Comparison of ENCODE assay signal across 30 mouse cellular contexts in the genomic region with DNA sequence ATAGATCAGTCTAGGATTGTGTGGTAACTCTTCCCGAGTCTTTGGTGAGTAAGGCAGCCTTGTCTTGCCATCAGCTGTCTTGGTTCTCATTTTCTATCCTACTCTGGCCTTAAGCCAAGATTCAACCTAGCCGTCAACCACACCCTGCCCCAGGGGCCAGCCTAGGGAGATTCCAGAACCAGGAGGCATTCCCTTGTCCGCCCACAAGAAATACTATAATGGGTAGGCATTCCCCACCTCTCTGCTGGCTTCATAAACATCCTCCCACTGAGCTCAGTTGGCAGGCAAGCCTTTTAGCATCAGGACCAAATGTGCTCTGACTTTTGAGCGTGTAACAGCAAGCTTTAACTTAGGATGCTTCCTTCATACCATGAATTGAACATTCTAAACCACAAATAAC. TPM values are rescaled to one million over a fixed set of nuclear protein-coding genes. Genes with fewer than 3 reads are reported as not detected.
A peak's percentile ranks its signal among the peaks of the same experiment; 100 is the strongest.
DNase-seq lines count a peak whose midpoint lies in the region.
"Had no signal": no experiment of that assay in that cellular context is flagged by ENCODE, and none has a peak within 500 bp of the region (broad histone marks: within the 10 kb centered on the region; RNA-seq: fewer than 3 reads in every experiment).

No protein-coding gene starts in this region.

- peak; percentile 7 to 38 for DNase-seq in frontal cortex, adult 2 months (ENCODE audit: extremely low spot score in 1 of 2, low spot score in 1 of 2)
- DNase-seq in frontal cortex, postnatal 25 days (ENCODE audit: low spot score in 2 of 2) = no peak
- DNase-seq in 3T3-L1 (ENCODE audit: low read depth, low spot score) = peak; percentile 83
- peak; percentile 73 for DNase-seq in Muller cell, postnatal 12 days (ENCODE audit: inconsistent ontology term)
- peak; percentile 5 to 14 for DNase-seq in layer of hippocampus, adult 8-10 months (ENCODE audit: low spot score in 2 of 2)
- DNase-seq in spleen, postnatal 4 days (ENCODE audit: low spot score in 2 of 2) = no peak
- no peak for DNase-seq in gastrocnemius, postnatal 10 days
- DNase-seq in thymus, postnatal 36 days = no peak
- DNase-seq: adrenal gland, postnatal 36 days; cerebellum, adult 18-20 months; cerebellum, postnatal 25 days; embryo, embryonic 11 days; gastrocnemius, adult 2 months; heart, postnatal 14 days; liver, embryonic 13.5 days; lung, embryonic 14.5 days; lung, postnatal 4 days; thymus, adult 2 months had no signal

RNA-seq across cellular contexts. Expression of gene F2rl1, which starts 10.3 kb away (rescaled TPM):
- 0.38 and 0.46 TPM in 2 replicates for polyA plus RNA-seq in frontal cortex, adult 2 months (2012; rRNA removed)
- total RNA-seq in layer of hippocampus, adult 8-10 months (2022) = under 1 TPM in 3 of 4 experiments, not detected in 1; 0.26 to 0.32 (median 0.29) TPM
- under 1 TPM; 0.45 TPM for total RNA-seq in gastrocnemius, postnatal 10 days (2021)
- total RNA-seq: CH12.LX had no signal
- polyA plus RNA-seq: heart, embryonic 12.5 days had no signal

RNA-seq across cellular contexts. Expression of gene S100z, which starts 36.2 kb away (rescaled TPM):
- polyA plus RNA-seq in frontal cortex, adult 2 months (2012; rRNA removed) = not detected in 2 replicates
- not detected for total RNA-seq in layer of hippocampus, adult 8-10 months (2022)
- total RNA-seq in gastrocnemius, postnatal 10 days (2021) = 1 to 10 TPM; 1.3 to 1.7 TPM
- total RNA-seq: adrenal gland, postnatal 36 days; CH12.LX; gastrocnemius, adult 2 months; granulocyte monocyte progenitor cell, adult 5-6 weeks; heart, postnatal 14 days; layer of hippocampus, postnatal 14 days; left cerebral cortex, postnatal 14 days; monocyte, adult 5-6 weeks had no signal
- polyA plus RNA-seq: heart, embryonic 12.5 days; hindbrain, embryonic 12.5 days; intestine, embryonic 14.5 days; kidney, embryonic 16.5 days; limb, embryonic 13.5 days; liver, embryonic 13.5 days; neural tube, embryonic 12.5 days; small intestine, adult 2 months; thymus, adult 2 months had no signal

Comparison
In these comparisons a context has a peak if more than half of its experiments do, and no peak if none do; other contexts are left out.
1. DNase-seq: peak in frontal cortex, adult 2 months (2 of 2), 3T3-L1 (single experiment), Muller cell, postnatal 12 days (single experiment) and layer of hippocampus, adult 8-10 months (2 of 2); none in frontal cortex, postnatal 25 days (0 of 2), spleen, postnatal 4 days (0 of 2), gastrocnemius, postnatal 10 days (single experiment) and thymus, postnatal 36 days (0 of 2).